Mouse (Mus musculus): ENCODE data around the gene Phb. TPM values are rescaled to one million over a fixed set of nuclear protein-coding genes. Genes with fewer than 3 reads are reported as not detected.

Phb gene
- polyA plus RNA-seq, 1 experiment from 2014 or later, result 251 TPM

DNA sequence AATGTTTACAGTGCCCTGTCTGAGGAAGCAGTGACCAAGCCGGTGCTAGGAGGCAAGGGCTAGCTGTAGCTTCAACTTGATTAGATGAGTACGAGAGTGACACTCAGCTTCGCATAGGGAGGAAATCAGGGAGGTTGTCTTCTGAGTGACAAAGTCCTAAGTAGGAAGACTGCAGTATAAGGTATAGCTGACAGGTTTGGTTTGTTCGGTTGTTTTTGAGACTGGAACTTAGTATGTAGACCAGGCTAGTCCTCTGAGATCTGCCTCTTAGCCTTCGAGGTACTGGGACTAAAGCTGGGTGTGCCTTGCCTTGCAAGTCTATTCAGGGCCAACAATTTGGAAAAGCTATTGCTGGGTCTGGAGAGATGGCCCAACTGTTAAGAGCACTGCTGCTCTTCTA is 56.5 kb downstream of the Phb start, which contains the start of gene B130006D01Rik:
Gene B130006D01Rik, plus strand, starts transcription at position 301 of the 400 bp plus-strand sequence.
- WGBS, result 94% methylated on average over 5 of the region's 5 CpGs
- no peaks in the 10 kb centered on the region for H3K4me1 ChIP-seq
- no peak for DNase-seq (ENCODE audit: low spot score)
- H3K4me3 ChIP-seq, result no peak within 1 kb of the TSS
- no peaks in the 10 kb centered on the region for H3K27me3 ChIP-seq (ENCODE audit: low read depth, poor library complexity, severe bottlenecking)
- H3K36me3 ChIP-seq, result 0 out of 2 replicates have a peak, but pooled peaks cover 3% of the 10 kb centered on the region
- H3K9me3 ChIP-seq (replicated peaks), result no peaks in the 10 kb centered on the region
- no peak within 1 kb of the TSS for H3K27ac ChIP-seq (replicated peaks)

- H3K9me3 ChIP-seq (replicated peaks), result no peaks in the 10 kb centered on the region
- no peaks in the 10 kb centered on the region for H3K27me3 ChIP-seq (ENCODE audit: low read depth, poor library complexity, severe bottlenecking)
These were observed 57.7 kb downstream of the Phb start for GRCm38 (mm10) chr11:95724466-95724865.

DNA sequence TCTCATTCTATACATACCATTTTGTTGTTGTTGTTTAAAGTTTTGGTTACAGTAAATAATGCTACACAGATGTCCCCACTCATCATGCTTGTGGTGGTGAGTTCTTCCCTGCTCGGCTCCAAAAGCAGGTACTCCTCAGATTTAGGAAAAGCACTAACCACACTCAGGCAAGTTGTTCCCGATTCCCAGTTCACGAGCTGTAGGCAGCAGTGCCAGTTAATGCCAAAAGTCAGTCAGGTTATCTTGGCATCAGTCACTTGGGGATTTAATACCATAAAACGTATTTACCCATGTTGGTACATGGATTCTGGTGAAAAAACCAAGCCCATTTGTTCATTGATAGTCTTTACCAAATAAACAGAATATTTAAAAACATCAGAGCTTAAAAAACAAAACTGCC is 59.4 kb downstream of the Phb start:
- no peaks in the 10 kb centered on the region for H3K9me3 ChIP-seq (replicated peaks)
- H3K4me1 ChIP-seq, result no peaks in the 10 kb centered on the region
- H3K36me3 ChIP-seq, result no peaks in the 10 kb centered on the region
- no peak for DNase-seq (ENCODE audit: low spot score)
- no peaks in the 10 kb centered on the region for H3K27me3 ChIP-seq (ENCODE audit: low read depth, poor library complexity, severe bottlenecking)
- WGBS, result 78% methylated on average over 4 of the region's 4 CpGs
- H3K27ac ChIP-seq (replicated peaks), result no peak overlapping the region
- no peak overlapping the region for H3K4me3 ChIP-seq

More at GRCm38 (mm10) chr11:95724466-95724865, 57.7 kb downstream of the Phb start:
- Histone ChIP-seq H3K4me3 (no peak overlapping the region), H3K4me1 (no peaks in the 10 kb centered on the region), H3K27ac (replicated peaks) (no peak overlapping the region), H3K36me3 (0 out of 2 replicates have a peak, but pooled peaks cover 3% of the 10 kb centered on the region)
- DNase-seq (ENCODE audit: low spot score), result no peak
- WGBS, result 94% methylated on average over 4 of the region's 4 CpGs

DNA sequence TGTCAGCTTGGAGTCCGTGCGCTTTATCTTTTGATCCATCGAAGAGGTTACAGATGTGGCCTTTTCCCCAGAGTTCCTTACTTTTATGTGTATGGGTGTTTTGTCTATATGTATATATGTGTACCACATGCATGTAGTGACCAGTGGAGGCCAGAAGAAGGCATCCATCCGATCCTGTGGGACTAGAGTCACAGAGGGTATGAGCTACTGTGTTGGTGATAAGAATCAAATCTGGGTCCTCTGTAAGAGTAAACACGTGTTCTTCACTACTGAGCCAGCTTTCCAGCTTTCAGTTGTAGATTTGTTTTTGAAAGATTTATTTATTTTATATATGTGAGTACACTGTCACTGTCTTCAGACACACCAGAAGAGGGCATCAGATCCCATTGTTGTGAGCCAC is 61.2 kb downstream of the Phb start:
- H3K4me3 ChIP-seq, result no peak overlapping the region
- no peaks in the 10 kb centered on the region for H3K9me3 ChIP-seq (replicated peaks)
- no peak overlapping the region for H3K27ac ChIP-seq (replicated peaks)
- WGBS, result 91% methylated on average over 5 of the region's 5 CpGs
- no peak for DNase-seq (ENCODE audit: low spot score)
- no peaks in the 10 kb centered on the region for H3K4me1 ChIP-seq
- H3K27me3 ChIP-seq (ENCODE audit: low read depth, poor library complexity, severe bottlenecking), result no peaks in the 10 kb centered on the region
- H3K36me3 ChIP-seq, result no peaks in the 10 kb centered on the region

DNA sequence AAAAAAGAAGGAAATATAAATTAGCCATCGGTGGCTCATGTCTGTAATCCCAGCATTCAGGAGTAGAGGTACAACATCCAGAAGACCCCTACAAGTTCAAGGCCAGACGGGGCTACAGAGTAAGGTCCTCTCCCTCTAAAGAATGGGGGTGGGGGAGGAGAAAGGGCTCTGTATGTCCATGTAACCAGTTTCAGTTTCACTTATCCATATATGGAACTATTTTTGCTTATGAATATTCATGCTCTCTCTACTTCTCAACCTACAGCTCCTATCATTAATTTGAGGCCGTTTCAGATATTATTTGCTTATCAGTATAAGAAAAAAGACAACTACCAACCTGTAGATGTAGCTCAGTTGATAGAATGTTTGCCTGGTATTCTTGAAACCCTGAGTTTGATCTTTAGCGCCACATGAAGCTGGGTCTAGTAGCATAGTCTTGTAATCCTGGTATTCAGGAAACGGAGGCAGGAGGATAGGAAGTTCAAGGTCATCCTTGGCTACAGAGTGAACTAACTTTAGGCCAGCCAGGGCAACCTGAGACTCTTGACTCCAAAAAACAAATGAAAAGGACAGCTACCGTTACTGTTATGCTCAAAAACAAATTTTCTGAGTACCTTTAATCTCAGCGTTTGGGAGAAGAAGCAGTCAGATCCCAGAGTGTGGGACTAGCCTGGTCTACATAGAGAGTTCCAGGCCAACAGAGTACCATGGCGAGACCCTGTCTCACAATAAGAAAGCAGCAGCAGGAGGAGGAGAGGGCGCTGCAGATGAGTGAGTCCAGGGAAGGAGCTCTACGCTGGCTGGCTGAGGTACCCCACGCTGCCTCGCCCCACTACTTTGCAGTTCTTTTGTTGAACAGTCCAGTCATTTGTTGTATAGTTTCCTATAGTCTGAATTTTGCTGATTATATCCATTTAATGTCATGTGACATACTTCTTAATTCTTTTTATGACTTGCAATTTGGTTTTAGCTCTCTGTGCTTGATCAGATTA is 62.5 kb downstream of the Phb start:
- H3K9me3 ChIP-seq (replicated peaks), result peaks cover 2% of the 10 kb centered on the region; the same call in 1 of the 2 replicates
- DNase-seq (ENCODE audit: low spot score), result no peak
- no peak overlapping the region for H3K27ac ChIP-seq (replicated peaks)
- H3K4me3 ChIP-seq, result no peak overlapping the region
- H3K27me3 ChIP-seq (ENCODE audit: low read depth, poor library complexity, severe bottlenecking), result no peaks in the 10 kb centered on the region
- H3K36me3 ChIP-seq, result no peaks in the 10 kb centered on the region
- H3K4me1 ChIP-seq, result no peaks in the 10 kb centered on the region
- WGBS, result 85% methylated on average over 12 of the region's 12 CpGs

Other genes with a start within 250 kb of the Phb start
- 0.68 and 0.78 TPM in 2 replicates for gene Nxph3, start 152.4 kb upstream of the Phb start, polyA plus RNA-seq (2016; fragmentation: Nextera tagmentation; extraction: Ambion mirVana)
- gene Ngfr, start 79.2 kb upstream of the Phb start, polyA plus RNA-seq (2016; fragmentation: Nextera tagmentation; extraction: Ambion mirVana), result 17.9 and 22.5 TPM in 2 replicates
- gene Zfp652, start 45.7 kb downstream of the Phb start, polyA plus RNA-seq (2016; fragmentation: Nextera tagmentation; extraction: Ambion mirVana), result 13.7 and 17.8 TPM in 2 replicates
- 0.93 and 1.4 TPM in 2 replicates for gene B130006D01Rik, start 56.6 kb downstream of the Phb start, polyA plus RNA-seq (2016; fragmentation: Nextera tagmentation; extraction: Ambion mirVana)
- gene Phospho1, start 157.5 kb downstream of the Phb start, polyA plus RNA-seq (2016; fragmentation: Nextera tagmentation; extraction: Ambion mirVana), result 0.30 TPM in 1 of 2 replicates, not detected in the other
- 4.4 and 6.1 TPM in 2 replicates for gene Gngt2, start 170.3 kb downstream of the Phb start, polyA plus RNA-seq (2016; fragmentation: Nextera tagmentation; extraction: Ambion mirVana)
- 3.5 and 3.6 TPM in 2 replicates for gene Abi3, start 175.5 kb downstream of the Phb start, polyA plus RNA-seq (2016; fragmentation: Nextera tagmentation; extraction: Ambion mirVana)
- gene B4galnt2, start 247.9 kb downstream of the Phb start, polyA plus RNA-seq (2016; fragmentation: Nextera tagmentation; extraction: Ambion mirVana), result 0.11 and 0.14 TPM in 2 replicates

All from midbrain, embryonic 10.5 days (tissue).